Mouse (Mus musculus): ENCODE results near the gene Hoxc11. TPM values are rescaled to one million over a fixed set of nuclear protein-coding genes. Genes with fewer than 3 reads are reported as not detected.

Gene Hoxc11
- polyA plus RNA-seq, 1 experiment: 34.6 TPM

- H3K36me3 ChIP-seq (ENCODE audit: control insufficient read depth, insufficient read depth): peaks cover 12% of the 10 kb centered on the region
- no peaks in the 10 kb centered on the region for H3K27me3 ChIP-seq (ENCODE audit: control insufficient read depth, insufficient read depth, insufficient read length)
- H3K4me3 ChIP-seq (ENCODE audit: insufficient read depth, poor library complexity, severe bottlenecking): peak overlapping the region; percentile 71
- H3K79me3 ChIP-seq (ENCODE audit: low read depth): peaks cover 84% of the 10 kb centered on the region
- TF ChIP-seq CTCF (IDR thresholded peaks at IDR 0.05; ENCODE audit: control insufficient read depth, insufficient read depth, insufficient read length) (no peak), USF1 (IDR thresholded peaks at IDR 0.05; ENCODE audit: low read depth) (no peak), MYOD1 (IDR thresholded peaks at IDR 0.05; ENCODE audit: control insufficient read depth, insufficient read length, low read depth) (no peak), MAX (IDR thresholded peaks at IDR 0.05) (no peak), CEBPB (IDR thresholded peaks at IDR 0.05; ENCODE audit: low read depth) (no peak), MYOG (IDR thresholded peaks at IDR 0.05; ENCODE audit: control insufficient read depth, extremely low read depth, insufficient read length) (no peak), FOSL1 (IDR thresholded peaks at IDR 0.05; ENCODE audit: insufficient read depth, low read length, poor library complexity, severe bottlenecking) (no peak)
- H3K79me2 ChIP-seq (ENCODE audit: control insufficient read depth, insufficient read depth): peaks cover 99% of the 10 kb centered on the region
- H3ac ChIP-seq (ENCODE audit: control insufficient read depth, insufficient read length, low read depth): no peak overlapping the region
Measured at GRCm38 (mm10) chr15:102969296-102969695, 15.1 kb downstream of the Hoxc11 start.

GRCm38 (mm10) chr15:102970740-102971139, 16.5 kb downstream of the Hoxc11 start:
- Histone ChIP-seq H3ac (ENCODE audit: control insufficient read depth, insufficient read length, low read depth) (no peak overlapping the region), H3K27me3 (ENCODE audit: control insufficient read depth, insufficient read depth, insufficient read length) (no peaks in the 10 kb centered on the region), H3K79me2 (ENCODE audit: control insufficient read depth, insufficient read depth) (peaks cover 99% of the 10 kb centered on the region), H3K79me3 (ENCODE audit: low read depth) (peaks cover 92% of the 10 kb centered on the region), H3K4me3 (ENCODE audit: insufficient read depth, poor library complexity, severe bottlenecking) (no peak overlapping the region), H3K36me3 (ENCODE audit: control insufficient read depth, insufficient read depth) (peaks cover 12% of the 10 kb centered on the region)
- no peak for TF ChIP-seq MYOD1 (IDR thresholded peaks at IDR 0.05; ENCODE audit: control insufficient read depth, insufficient read length, low read depth)
- no peak for TF ChIP-seq CEBPB (IDR thresholded peaks at IDR 0.05; ENCODE audit: low read depth)
- no peak for TF ChIP-seq CTCF (IDR thresholded peaks at IDR 0.05; ENCODE audit: control insufficient read depth, insufficient read depth, insufficient read length)
- no peak for TF ChIP-seq MYOG (IDR thresholded peaks at IDR 0.05; ENCODE audit: control insufficient read depth, extremely low read depth, insufficient read length)

GRCm38 (mm10) chr15:102972254-102972653, 18.0 kb downstream of the Hoxc11 start:
- peak overlapping the region; percentile 12 for H3ac ChIP-seq (ENCODE audit: control insufficient read depth, insufficient read length, low read depth)
- peaks cover 93% of the 10 kb centered on the region for H3K79me3 ChIP-seq (ENCODE audit: low read depth)
- TF ChIP-seq MAX (IDR thresholded peaks at IDR 0.05) (no peak), USF1 (IDR thresholded peaks at IDR 0.05; ENCODE audit: low read depth) (no peak)
- no peaks in the 10 kb centered on the region for H3K27me3 ChIP-seq (ENCODE audit: control insufficient read depth, insufficient read depth, insufficient read length)
- peaks cover 12% of the 10 kb centered on the region for H3K36me3 ChIP-seq (ENCODE audit: control insufficient read depth, insufficient read depth)
- peaks cover 100% of the 10 kb centered on the region for H3K79me2 ChIP-seq (ENCODE audit: control insufficient read depth, insufficient read depth)
- no peak overlapping the region for H3K4me3 ChIP-seq (ENCODE audit: insufficient read depth, poor library complexity, severe bottlenecking)

GRCm38 (mm10) chr15:102972753-102973152, 18.5 kb downstream of the Hoxc11 start:
- no peak for TF ChIP-seq MYOG (IDR thresholded peaks at IDR 0.05; ENCODE audit: control insufficient read depth, extremely low read depth, insufficient read length)
- no peak for TF ChIP-seq FOSL1 (IDR thresholded peaks at IDR 0.05; ENCODE audit: insufficient read depth, low read length, poor library complexity, severe bottlenecking)
- no peak for TF ChIP-seq MAX (IDR thresholded peaks at IDR 0.05)
- no peak for TF ChIP-seq CEBPB (IDR thresholded peaks at IDR 0.05; ENCODE audit: low read depth)
- no peak for TF ChIP-seq MYOD1 (IDR thresholded peaks at IDR 0.05; ENCODE audit: control insufficient read depth, insufficient read length, low read depth)
- TF ChIP-seq USF1 (IDR thresholded peaks at IDR 0.05; ENCODE audit: low read depth): no peak
- TF ChIP-seq CTCF (IDR thresholded peaks at IDR 0.05; ENCODE audit: control insufficient read depth, insufficient read depth, insufficient read length): no peak
- H3ac ChIP-seq (ENCODE audit: control insufficient read depth, insufficient read length, low read depth): no peak overlapping the region
- H3K79me3 ChIP-seq (ENCODE audit: low read depth): peaks cover 93% of the 10 kb centered on the region
- H3K79me2 ChIP-seq (ENCODE audit: control insufficient read depth, insufficient read depth): peaks cover 100% of the 10 kb centered on the region
- no peaks in the 10 kb centered on the region for H3K27me3 ChIP-seq (ENCODE audit: control insufficient read depth, insufficient read depth, insufficient read length)
- peaks cover 12% of the 10 kb centered on the region for H3K36me3 ChIP-seq (ENCODE audit: control insufficient read depth, insufficient read depth)
- H3K4me3 ChIP-seq (ENCODE audit: insufficient read depth, poor library complexity, severe bottlenecking): no peak overlapping the region

- Histone ChIP-seq H3K79me2 (ENCODE audit: control insufficient read depth, insufficient read depth) (peaks cover 100% of the 10 kb centered on the region), H3K4me3 (ENCODE audit: insufficient read depth, poor library complexity, severe bottlenecking) (no peak overlapping the region), H3ac (ENCODE audit: control insufficient read depth, insufficient read length, low read depth) (no peak overlapping the region), H3K79me3 (ENCODE audit: low read depth) (peaks cover 94% of the 10 kb centered on the region), H3K27me3 (ENCODE audit: control insufficient read depth, insufficient read depth, insufficient read length) (no peaks in the 10 kb centered on the region), H3K36me3 (ENCODE audit: control insufficient read depth, insufficient read depth) (peaks cover 12% of the 10 kb centered on the region)
- TF ChIP-seq CTCF (IDR thresholded peaks at IDR 0.05; ENCODE audit: control insufficient read depth, insufficient read depth, insufficient read length): no peak
- TF ChIP-seq MYOG (IDR thresholded peaks at IDR 0.05; ENCODE audit: control insufficient read depth, extremely low read depth, insufficient read length): no peak
- no peak for TF ChIP-seq FOSL1 (IDR thresholded peaks at IDR 0.05; ENCODE audit: insufficient read depth, low read length, poor library complexity, severe bottlenecking)
- no peak for TF ChIP-seq MAX (IDR thresholded peaks at IDR 0.05)
- no peak for TF ChIP-seq USF1 (IDR thresholded peaks at IDR 0.05; ENCODE audit: low read depth)
Measured at GRCm38 (mm10) chr15:102975034-102975433, 20.8 kb downstream of the Hoxc11 start.

GRCm38 (mm10) chr15:102975688-102976111, 21.5 kb downstream of the Hoxc11 start:
- H3K36me3 ChIP-seq (ENCODE audit: control insufficient read depth, insufficient read depth): peaks cover 12% of the 10 kb centered on the region
- H3K79me2 ChIP-seq (ENCODE audit: control insufficient read depth, insufficient read depth): peaks cover 100% of the 10 kb centered on the region
- TF ChIP-seq MYOD1 (IDR thresholded peaks at IDR 0.05; ENCODE audit: control insufficient read depth, insufficient read length, low read depth) (peak; percentile 38), MAX (IDR thresholded peaks at IDR 0.05) (no peak)
- H3K4me3 ChIP-seq (ENCODE audit: insufficient read depth, poor library complexity, severe bottlenecking): peak overlapping the region; percentile 52
- peaks cover 94% of the 10 kb centered on the region for H3K79me3 ChIP-seq (ENCODE audit: low read depth)
- H3ac ChIP-seq (ENCODE audit: control insufficient read depth, insufficient read length, low read depth): peak overlapping the region; percentile 50
- H3K27me3 ChIP-seq (ENCODE audit: control insufficient read depth, insufficient read depth, insufficient read length): no peaks in the 10 kb centered on the region
